Mouse (Mus musculus): Measurements from ENCODE around the gene Elmsan1. TPM values are rescaled to one million over a fixed set of nuclear protein-coding genes. Genes with fewer than 3 reads are reported as not detected.

Elmsan1 gene
- polyA plus RNA-seq, 1 experiment from 2014 or later = 12.5 TPM

GRCm38 (mm10) chr12:84191190-84191589, 27.5 kb downstream of the Elmsan1 start:
- Histone ChIP-seq H3K4me1 (peaks cover 80% of the 10 kb centered on the region), H3K4me2 (peak overlapping the region; percentile 94), H3K4me3 (peak overlapping the region; percentile 74; the same call in 1 of the 2 replicates), H3K27me3 (no peaks in the 10 kb centered on the region), H3K36me3 (no peaks in the 10 kb centered on the region), H3K27ac (no peak overlapping the region), H3K9ac (no peak overlapping the region; the same call in 1 of the 2 replicates), H3K9me3 (no peaks in the 10 kb centered on the region)
- WGBS = 69% methylated on average over 7 of the region's 7 CpGs
- no peak for ATAC-seq (ENCODE audit: borderline replicate concordance, extremely low read depth, low FRiP score, low TSS enrichment)

- ATAC-seq (ENCODE audit: borderline replicate concordance, extremely low read depth, low FRiP score, low TSS enrichment) = no peak
- Histone ChIP-seq H3K9ac (no peak overlapping the region), H3K4me3 (no peak overlapping the region), H3K9me3 (no peaks in the 10 kb centered on the region), H3K4me1 (peaks cover 81% of the 10 kb centered on the region), H3K27me3 (no peaks in the 10 kb centered on the region), H3K36me3 (no peaks in the 10 kb centered on the region), H3K4me2 (peak overlapping the region; percentile 94), H3K27ac (0 out of 2 replicates have a peak overlapping the region, but pooled peaks have one; percentile 15)
- WGBS = 31% methylated on average over 13 of the region's 15 CpGs
Measured at GRCm38 (mm10) chr12:84190151-84190820, 28.4 kb downstream of the Elmsan1 start.

GRCm38 (mm10) chr12:84188881-84189444, 29.7 kb downstream of the Elmsan1 start:
- Histone ChIP-seq H3K27ac (peak overlapping the region; percentile 82; the same call in 1 of the 2 replicates), H3K9me3 (no peaks in the 10 kb centered on the region), H3K9ac (no peak overlapping the region), H3K4me2 (peak overlapping the region; percentile 21), H3K27me3 (no peaks in the 10 kb centered on the region), H3K4me3 (no peak overlapping the region), H3K36me3 (no peaks in the 10 kb centered on the region), H3K4me1 (peaks cover 79% of the 10 kb centered on the region)
- WGBS = 47% methylated on average over 13 of the region's 14 CpGs
- ATAC-seq (ENCODE audit: borderline replicate concordance, extremely low read depth, low FRiP score, low TSS enrichment) = no peak

GRCm38 (mm10) chr12:84187752-84188601, 30.7 kb downstream of the Elmsan1 start:
- H3K27me3 ChIP-seq = no peaks in the 10 kb centered on the region
- H3K9me3 ChIP-seq = no peaks in the 10 kb centered on the region
- H3K27ac ChIP-seq = peak overlapping the region; percentile 82
- H3K4me2 ChIP-seq = no peak overlapping the region; the same call in 1 of the 2 replicates
- H3K4me3 ChIP-seq = no peak overlapping the region
- peak; percentile 33; the same call in 1 of the 2 replicates for ATAC-seq (ENCODE audit: borderline replicate concordance, extremely low read depth, low FRiP score, low TSS enrichment)
- H3K4me1 ChIP-seq = peaks cover 79% of the 10 kb centered on the region
- no peaks in the 10 kb centered on the region for H3K36me3 ChIP-seq
- H3K9ac ChIP-seq = 0 out of 2 replicates have a peak overlapping the region, but pooled peaks have one; percentile 0
- WGBS = 52% methylated on average over 15 of the region's 15 CpGs

- no peak for ATAC-seq (ENCODE audit: borderline replicate concordance, extremely low read depth, low FRiP score, low TSS enrichment)
- Histone ChIP-seq H3K4me3 (no peak overlapping the region), H3K36me3 (no peaks in the 10 kb centered on the region), H3K27me3 (no peaks in the 10 kb centered on the region), H3K4me2 (no peak overlapping the region), H3K27ac (peak overlapping the region; percentile 82), H3K9me3 (no peaks in the 10 kb centered on the region), H3K9ac (no peak overlapping the region), H3K4me1 (peaks cover 78% of the 10 kb centered on the region)
- WGBS = 30% methylated on average over 5 of the region's 5 CpGs
Measured at GRCm38 (mm10) chr12:84186950-84187349, 31.7 kb downstream of the Elmsan1 start.

- Histone ChIP-seq H3K4me2 (no peak overlapping the region), H3K4me3 (no peak overlapping the region), H3K36me3 (no peaks in the 10 kb centered on the region), H3K9ac (no peak overlapping the region), H3K9me3 (no peaks in the 10 kb centered on the region), H3K4me1 (peaks cover 78% of the 10 kb centered on the region), H3K27ac (peak overlapping the region; percentile 82), H3K27me3 (no peaks in the 10 kb centered on the region)
- 71% methylated on average over 3 of the region's 3 CpGs for WGBS
- ATAC-seq (ENCODE audit: borderline replicate concordance, extremely low read depth, low FRiP score, low TSS enrichment) = no peak
Measured at GRCm38 (mm10) chr12:84186536-84186935, 32.1 kb downstream of the Elmsan1 start.

GRCm38 (mm10) chr12:84185547-84185946, 33.1 kb downstream of the Elmsan1 start:
- Histone ChIP-seq H3K4me3 (no peak overlapping the region), H3K27ac (0 out of 2 replicates have a peak overlapping the region, but pooled peaks have one; percentile 82), H3K27me3 (no peaks in the 10 kb centered on the region), H3K9me3 (no peaks in the 10 kb centered on the region), H3K4me2 (no peak overlapping the region), H3K4me1 (peaks cover 78% of the 10 kb centered on the region), H3K36me3 (no peaks in the 10 kb centered on the region), H3K9ac (no peak overlapping the region)
- 52% methylated on average over 6 of the region's 6 CpGs for WGBS
- ATAC-seq (ENCODE audit: borderline replicate concordance, extremely low read depth, low FRiP score, low TSS enrichment) = no peak

GRCm38 (mm10) chr12:84184979-84185378, 33.7 kb downstream of the Elmsan1 start:
- Histone ChIP-seq H3K4me1 (peaks cover 78% of the 10 kb centered on the region), H3K27ac (no peak overlapping the region), H3K4me3 (no peak overlapping the region), H3K4me2 (no peak overlapping the region), H3K27me3 (no peaks in the 10 kb centered on the region), H3K9me3 (no peaks in the 10 kb centered on the region), H3K36me3 (no peaks in the 10 kb centered on the region), H3K9ac (no peak overlapping the region)
- 72% methylated on average over 5 of the region's 5 CpGs for WGBS
- no peak for ATAC-seq (ENCODE audit: borderline replicate concordance, extremely low read depth, low FRiP score, low TSS enrichment)

GRCm38 (mm10) chr12:84181999-84182398, 36.7 kb downstream of the Elmsan1 start:
- Histone ChIP-seq H3K9me3 (no peaks in the 10 kb centered on the region), H3K36me3 (no peaks in the 10 kb centered on the region), H3K4me3 (no peak overlapping the region), H3K4me1 (peaks cover 78% of the 10 kb centered on the region), H3K27me3 (no peaks in the 10 kb centered on the region), H3K9ac (no peak overlapping the region), H3K27ac (peak overlapping the region; percentile 82; the same call in 1 of the 2 replicates), H3K4me2 (no peak overlapping the region)
- no peak for ATAC-seq (ENCODE audit: borderline replicate concordance, extremely low read depth, low FRiP score, low TSS enrichment)
- WGBS = 58% methylated on average over 6 of the region's 6 CpGs

GRCm38 (mm10) chr12:84180701-84181435, 37.8 kb downstream of the Elmsan1 start:
- 34% methylated on average over 8 of the region's 8 CpGs for WGBS
- H3K27me3 ChIP-seq = no peaks in the 10 kb centered on the region
- H3K4me3 ChIP-seq = no peak overlapping the region
- peak overlapping the region; percentile 7; the same call in 1 of the 2 replicates for H3K4me2 ChIP-seq
- ATAC-seq (ENCODE audit: borderline replicate concordance, extremely low read depth, low FRiP score, low TSS enrichment) = peak; percentile 81
- peak overlapping the region; percentile 82 for H3K27ac ChIP-seq
- peaks cover 78% of the 10 kb centered on the region for H3K4me1 ChIP-seq
- H3K36me3 ChIP-seq = no peaks in the 10 kb centered on the region
- H3K9ac ChIP-seq = no peak overlapping the region
- H3K9me3 ChIP-seq = no peaks in the 10 kb centered on the region

- ATAC-seq (ENCODE audit: borderline replicate concordance, extremely low read depth, low FRiP score, low TSS enrichment) = no peak
- H3K27me3 ChIP-seq = no peaks in the 10 kb centered on the region
- no peak overlapping the region for H3K9ac ChIP-seq
- H3K4me2 ChIP-seq = peak overlapping the region; percentile 4; the same call in 1 of the 2 replicates
- H3K4me3 ChIP-seq = no peak overlapping the region
- 40% methylated on average over 3 of the region's 3 CpGs for WGBS
- H3K27ac ChIP-seq = peak overlapping the region; percentile 82
- peaks cover 77% of the 10 kb centered on the region for H3K4me1 ChIP-seq
- no peaks in the 10 kb centered on the region for H3K36me3 ChIP-seq
- H3K9me3 ChIP-seq = no peaks in the 10 kb centered on the region
Measured at GRCm38 (mm10) chr12:84180090-84180489, 38.6 kb downstream of the Elmsan1 start.

All from lung, embryonic 15.5 days (tissue).